ENCODE assay signal across 10 mouse cellular contexts in genomic region chr4:27965046-27965681, GRCm38 (mm10).
DNase-seq lines count a peak whose midpoint lies in the region; ATAC-seq lines count a peak whose summit lies in the region.
"Had no signal": no experiment of that assay in that cellular context is flagged by ENCODE, and none has a peak within 500 bp of the region (broad histone marks: within the 10 kb centered on the region; RNA-seq: fewer than 3 reads in every experiment).

No protein-coding gene starts in this region.

- H3K9ac ChIP-seq in midbrain, embryonic 14.5 days (replicated peaks; ENCODE audit: low read length) = no peak overlapping the region
- H3K9ac ChIP-seq: embryonic facial prominence, embryonic 12.5 days; limb, embryonic 15.5 days had no signal

- H3K36me3 ChIP-seq in midbrain, embryonic 14.5 days (ENCODE audit: control insufficient read depth, insufficient read depth, low read length) = no peaks in the 10 kb centered on the region
- H3K36me3 ChIP-seq in midbrain, embryonic 10.5 days = no peaks in the 10 kb centered on the region
- H3K36me3 ChIP-seq: embryonic facial prominence, embryonic 12.5 days; limb, embryonic 15.5 days had no signal

- H3K4me3 ChIP-seq in midbrain, embryonic 14.5 days (replicated peaks; ENCODE audit: low read depth, low read length) = no peak overlapping the region
- no peak overlapping the region for H3K4me3 ChIP-seq in midbrain, embryonic 10.5 days
- H3K4me3 ChIP-seq: embryonic facial prominence, embryonic 12.5 days; limb, embryonic 15.5 days had no signal

- H3K9me3 ChIP-seq in midbrain, embryonic 14.5 days (ENCODE audit: control insufficient read depth, low read length) = no peaks in the 10 kb centered on the region
- no peaks in the 10 kb centered on the region for H3K9me3 ChIP-seq in midbrain, embryonic 10.5 days (replicated peaks)
- H3K9me3 ChIP-seq: embryonic facial prominence, embryonic 12.5 days; limb, embryonic 15.5 days had no signal

- H3K4me1 ChIP-seq in midbrain, embryonic 14.5 days (ENCODE audit: control insufficient read depth, insufficient read depth, low read length) = no peaks in the 10 kb centered on the region
- H3K4me1 ChIP-seq in midbrain, embryonic 10.5 days = peaks cover 14% of the 10 kb centered on the region
- H3K4me1 ChIP-seq: embryonic facial prominence, embryonic 12.5 days; limb, embryonic 15.5 days had no signal

- DNase-seq in frontal cortex, postnatal 14 days (ENCODE audit: low spot score in 2 of 2) = no peak
- DNase-seq in midbrain, embryonic 14.5 days = peak; percentile 79
- no peak for DNase-seq in midbrain, embryonic 10.5 days (ENCODE audit: low spot score)
- DNase-seq in left cerebral cortex, adult 18-20 months (ENCODE audit: low spot score in 2 of 2) = peak; percentile 25 to 48
- no peak for DNase-seq in urinary bladder, postnatal 14 days (ENCODE audit: low spot score)
- no peak for DNase-seq in testis, postnatal 14 days (ENCODE audit: low spot score)
- DNase-seq in B cell, adult 2 months = no peak

- 17% methylated on average over 7 of the region's 7 CpGs for WGBS in midbrain, embryonic 14.5 days
- WGBS in midbrain, embryonic 10.5 days = 32% methylated on average over 7 of the region's 7 CpGs

- H3K27me3 ChIP-seq in midbrain, embryonic 14.5 days (ENCODE audit: control insufficient read depth, insufficient read depth, low read length) = peaks cover 19% of the 10 kb centered on the region
- peaks cover 49% of the 10 kb centered on the region for H3K27me3 ChIP-seq in midbrain, embryonic 10.5 days (ENCODE audit: low read depth, poor library complexity, severe bottlenecking)
- H3K27me3 ChIP-seq: embryonic facial prominence, embryonic 12.5 days; limb, embryonic 15.5 days had no signal

- H3K27ac ChIP-seq in midbrain, embryonic 14.5 days (replicated peaks; ENCODE audit: low read depth, low read length) = no peak overlapping the region
- H3K27ac ChIP-seq in midbrain, embryonic 10.5 days (replicated peaks) = no peak overlapping the region
- H3K27ac ChIP-seq: embryonic facial prominence, embryonic 12.5 days; limb, embryonic 15.5 days had no signal

- H3K4me2 ChIP-seq in midbrain, embryonic 14.5 days (ENCODE audit: low read length) = no peak overlapping the region; the same call in 1 of the 2 replicates
- H3K4me2 ChIP-seq: embryonic facial prominence, embryonic 12.5 days; limb, embryonic 15.5 days had no signal

- ATAC-seq in frontal cortex, adult (ENCODE audit: low TSS enrichment) = peak; percentile 100
- ATAC-seq in midbrain, embryonic 14.5 days (ENCODE audit: low FRiP score, low TSS enrichment) = no peak

Comparison
In these comparisons a context has a peak if more than half of its experiments do, and no peak if none do; other contexts are left out.
1. DNase-seq: peak in midbrain, embryonic 14.5 days (single experiment) and left cerebral cortex, adult 18-20 months (2 of 2); none in frontal cortex, postnatal 14 days (0 of 2), midbrain, embryonic 10.5 days (single experiment), urinary bladder, postnatal 14 days (single experiment), testis, postnatal 14 days (single experiment) and B cell, adult 2 months (0 of 2).